Mouse (Mus musculus) adrenal gland, postnatal 36 days (tissue): ENCODE data around the gene Doc2a. TPM values are rescaled to one million over a fixed set of nuclear protein-coding genes. Genes with fewer than 3 reads are reported as not detected.
"Not testable (repeated sequence)": the region's sequence is repeated elsewhere in the genome, so short reads cannot be mapped to it uniquely, and the experiment has no call there.

Experiments
- DNase-seq, 2 experiments: peaks; one replicate each; pipeline ENCODE4 v3.0.0; 2021; ENCODE audit warnings: mixed read lengths in 1 of 2
- total RNA-seq, 2 experiments: library from RNA; stranded (reverse); gene quantifications; 2 replicates each; pipeline ENCODE4 v1.2.3; 2021

Gene Doc2a
- total RNA-seq, 2 experiments from 2014 or later = 0.43 to 0.50 TPM

GRCm38 (mm10) chr7:126868003-126868402 lies 20.8 kb downstream of the Doc2a start:
- DNase-seq = no peak

GRCm38 (mm10) chr7:126869780-126870519 lies 22.7 kb downstream of the Doc2a start:
- no peak for DNase-seq

- no peak for DNase-seq
Observed at GRCm38 (mm10) chr7:126870520-126870891, 23.3 kb downstream of the Doc2a start.

GRCm38 (mm10) chr7:126877239-126877638 lies 30.0 kb downstream of the Doc2a start:
- DNase-seq = no peak

- DNase-seq = peak; percentile 48 to 51
Observed at GRCm38 (mm10) chr7:126881040-126881439, 33.8 kb downstream of the Doc2a start.

GRCm38 (mm10) chr7:126883731-126884181 lies 36.5 kb downstream of the Doc2a start:
- peak; percentile 35 to 47 for DNase-seq

- peak; percentile 99 to 100 for DNase-seq
Observed at GRCm38 (mm10) chr7:126884286-126885164, 37.3 kb downstream of the Doc2a start, which contains the start of gene Taok2. Gene Taok2, minus strand, starts transcription at chr7:126884703.

- DNase-seq = no peak
Observed at GRCm38 (mm10) chr7:126887281-126887680, 40.1 kb downstream of the Doc2a start.

GRCm38 (mm10) chr7:126888852-126889251 lies 41.6 kb downstream of the Doc2a start:
- peak in 1 of 2 experiments; percentile 35 for DNase-seq

- no peak for DNase-seq
Observed at GRCm38 (mm10) chr7:126896912-126897311, 49.7 kb downstream of the Doc2a start.

- DNase-seq = peak in 1 of 2 experiments; percentile 20
Observed at GRCm38 (mm10) chr7:126897390-126898101, 50.3 kb downstream of the Doc2a start.

GRCm38 (mm10) chr7:126898102-126898990 lies 51.1 kb downstream of the Doc2a start:
- peak; percentile 99 for DNase-seq

- not testable (repeated sequence) for DNase-seq
Observed at GRCm38 (mm10) chr7:126899781-126900180, 52.6 kb downstream of the Doc2a start.

Other genes with a start within 250 kb of the Doc2a start
- gene Nupr1, start 216.6 kb upstream of the Doc2a start, total RNA-seq = 10 to 100 TPM; 20.8 to 27.0 TPM
- 10 to 100 TPM; 39.0 to 41.7 TPM for gene Sgf29, start 198.1 kb upstream of the Doc2a start, total RNA-seq
- gene Sult1a1, start 171.0 kb upstream of the Doc2a start, total RNA-seq = 10 to 100 TPM; 34.1 to 52.7 TPM
- gene Bola2, start 152.0 kb upstream of the Doc2a start, total RNA-seq = 10 to 100 TPM; 94.8 to 98.1 TPM
- gene Slx1b, start 151.6 kb upstream of the Doc2a start, total RNA-seq = 10 to 100 TPM in 1 of 2 experiments, 1 to 10 TPM in 1; 8.7 to 14.8 TPM
- gene Coro1a, start 139.6 kb upstream of the Doc2a start, total RNA-seq = 10 to 100 TPM; 10.1 to 11.6 TPM
- gene Mapk3, start 87.8 kb upstream of the Doc2a start, total RNA-seq = 100 to 1,000 TPM; 129 to 150 TPM
- 1 to 10 TPM; 1.3 to 4.7 TPM for gene Gdpd3, start 81.1 kb upstream of the Doc2a start, total RNA-seq
- 100 to 1,000 TPM in 1 of 2 experiments, 10 to 100 TPM in 1; 88.9 to 157 TPM for gene Ypel3, start 70.5 kb upstream of the Doc2a start, total RNA-seq
- under 1 TPM; 0.46 to 0.70 TPM for gene Tbx6, start 65.9 kb upstream of the Doc2a start, total RNA-seq
- 10 to 100 TPM; 81.0 to 86.5 TPM for gene Ppp4c, start 54.9 kb upstream of the Doc2a start, total RNA-seq
- 10 to 100 TPM; 15.3 to 21.2 TPM for gene Fam57b, start 49.7 kb upstream of the Doc2a start, total RNA-seq
- gene 4930451I11Rik, start 15.8 kb upstream of the Doc2a start, total RNA-seq = not detected
- gene Hirip3, start 14.6 kb downstream of the Doc2a start, total RNA-seq = 10 to 100 TPM; 14.5 to 16.0 TPM
- 10 to 100 TPM; 39.7 to 45.0 TPM for gene Ino80e, start 15.0 kb downstream of the Doc2a start, total RNA-seq
- 10 to 100 TPM; 54.9 to 81.3 TPM for gene Taok2, start 37.3 kb downstream of the Doc2a start, total RNA-seq
- gene Tmem219, start 75.5 kb downstream of the Doc2a start, total RNA-seq = 10 to 100 TPM; 27.3 to 32.4 TPM
- gene Kctd13, start 81.5 kb downstream of the Doc2a start, total RNA-seq = 10 to 100 TPM; 23.7 to 31.9 TPM
- gene Asphd1, start 102.2 kb downstream of the Doc2a start, total RNA-seq = 1 to 10 TPM; 1.6 to 2.4 TPM
- gene Sez6l2, start 103.1 kb downstream of the Doc2a start, total RNA-seq = 100 to 1,000 TPM in 1 of 2 experiments, 10 to 100 TPM in 1; 47.1 to 108 TPM
- 10 to 100 TPM; 85.1 to 93.1 TPM for gene Cdipt, start 128.5 kb downstream of the Doc2a start, total RNA-seq
- under 1 TPM; 0.60 to 0.69 TPM for gene Cdiptos, start 128.7 kb downstream of the Doc2a start, total RNA-seq
- 100 to 1,000 TPM; 102 to 129 TPM for gene Mvp, start 167.2 kb downstream of the Doc2a start, total RNA-seq
- 1 to 10 TPM in 1 of 2 experiments, not detected in 1; 3.0 TPM for gene Pagr1b, start 169.1 kb downstream of the Doc2a start, total RNA-seq
- 10 to 100 TPM in 1 of 2 experiments, 1 to 10 TPM in 1; 4.4 to 15.1 TPM for gene Pagr1a, start 169.9 kb downstream of the Doc2a start, total RNA-seq
- 10 to 100 TPM; 28.9 to 29.6 TPM for gene Gm42742, start 173.7 kb downstream of the Doc2a start, total RNA-seq
- gene Prrt2, start 173.8 kb downstream of the Doc2a start, total RNA-seq = 1 to 10 TPM; 1.9 to 2.9 TPM
- 100 to 1,000 TPM; 120 to 126 TPM for gene Maz, start 179.6 kb downstream of the Doc2a start, total RNA-seq
- gene Kif22, start 195.1 kb downstream of the Doc2a start, total RNA-seq = 1 to 10 TPM; 5.7 to 6.8 TPM
- not detected for gene Zg16, start 239.9 kb downstream of the Doc2a start, total RNA-seq
- 1 to 10 TPM in 1 of 2 experiments, under 1 TPM in 1; 0.89 to 1.1 TPM for gene AI467606, start 243.9 kb downstream of the Doc2a start, total RNA-seq